Mouse (Mus musculus): ENCODE results near the gene Vps16.

The Vps16 gene

GRCm38 (mm10) chr2:130461287-130462071, 37.3 kb downstream of the Vps16 start:
- H3K27me3 ChIP-seq (ENCODE audit: control insufficient read depth, insufficient read depth, low read length, poor library complexity, severe bottlenecking), result no peaks in the 10 kb centered on the region
- no peak for DNase-seq (ENCODE audit: low read depth, low spot score)
- no peaks in the 10 kb centered on the region for H3K36me3 ChIP-seq (ENCODE audit: control insufficient read depth, insufficient read depth, low read length, poor library complexity, severe bottlenecking)

- DNase-seq (ENCODE audit: low read depth, low spot score), result no peak
- Histone ChIP-seq H3K36me3 (ENCODE audit: control insufficient read depth, insufficient read depth, low read length, poor library complexity, severe bottlenecking) (no peaks in the 10 kb centered on the region), H3K27me3 (ENCODE audit: control insufficient read depth, insufficient read depth, low read length, poor library complexity, severe bottlenecking) (no peaks in the 10 kb centered on the region)
Observed at GRCm38 (mm10) chr2:130466438-130466837, 42.3 kb downstream of the Vps16 start.

DNA sequence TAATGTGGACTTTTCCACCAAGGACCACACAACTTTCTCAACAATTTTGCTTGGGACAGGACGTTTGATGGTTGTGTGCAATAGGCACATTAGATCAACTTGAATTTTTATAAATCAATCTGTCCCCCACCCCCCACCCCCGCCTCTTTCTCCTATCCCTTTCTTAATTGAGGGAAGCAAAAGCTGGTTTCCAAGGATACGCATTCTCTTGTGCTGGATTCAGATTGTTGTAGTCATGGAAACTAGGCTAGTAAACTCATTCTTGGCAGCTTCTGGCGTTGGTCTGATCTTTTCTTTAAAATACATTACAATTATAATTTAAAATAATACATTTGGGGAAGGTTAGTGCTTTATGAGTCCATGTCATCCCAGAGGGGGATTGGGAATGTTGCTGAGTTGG, 45.2 kb downstream of the Vps16 start:
- DNase-seq (ENCODE audit: low read depth, low spot score), result no peak
- Histone ChIP-seq H3K36me3 (ENCODE audit: control insufficient read depth, insufficient read depth, low read length, poor library complexity, severe bottlenecking) (no peaks in the 10 kb centered on the region), H3K27me3 (ENCODE audit: control insufficient read depth, insufficient read depth, low read length, poor library complexity, severe bottlenecking) (no peaks in the 10 kb centered on the region)

DNA sequence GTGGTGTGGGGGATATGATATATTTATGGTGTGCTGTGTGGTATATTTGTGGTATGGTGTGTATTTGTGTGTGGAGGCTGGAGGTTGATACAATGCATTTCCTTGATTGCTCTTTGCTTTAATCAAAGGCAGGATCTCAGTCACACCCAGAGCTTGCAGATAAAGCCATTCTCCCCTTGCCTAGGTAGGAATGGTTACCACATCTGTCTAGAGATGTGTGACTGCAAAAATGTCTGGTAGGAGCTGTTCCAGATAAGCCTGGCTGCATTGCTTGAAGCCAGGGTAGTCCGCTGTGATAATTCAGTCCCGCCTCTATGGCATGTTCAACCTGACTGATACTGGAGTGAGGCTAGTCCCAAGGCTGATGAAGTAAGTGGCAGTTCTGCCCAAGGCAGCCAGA, 45.8 kb downstream of the Vps16 start:
- Histone ChIP-seq H3K27me3 (ENCODE audit: control insufficient read depth, insufficient read depth, low read length, poor library complexity, severe bottlenecking) (no peaks in the 10 kb centered on the region), H3K36me3 (ENCODE audit: control insufficient read depth, insufficient read depth, low read length, poor library complexity, severe bottlenecking) (no peaks in the 10 kb centered on the region)
- no peak for DNase-seq (ENCODE audit: low read depth, low spot score)

GRCm38 (mm10) chr2:130472908-130473510, 48.9 kb downstream of the Vps16 start:
- no peak for DNase-seq (ENCODE audit: low read depth, low spot score)

GRCm38 (mm10) chr2:130475764-130476163, 51.6 kb downstream of the Vps16 start:
- no peak for DNase-seq (ENCODE audit: low read depth, low spot score)
- H3K36me3 ChIP-seq (ENCODE audit: control insufficient read depth, insufficient read depth, low read length, poor library complexity, severe bottlenecking), result no peaks in the 10 kb centered on the region
- H3K27me3 ChIP-seq (ENCODE audit: control insufficient read depth, insufficient read depth, low read length, poor library complexity, severe bottlenecking), result no peaks in the 10 kb centered on the region

More at GRCm38 (mm10) chr2:130472908-130473510, 48.9 kb downstream of the Vps16 start:
- Histone ChIP-seq H3K27me3 (ENCODE audit: control insufficient read depth, insufficient read depth, low read length, poor library complexity, severe bottlenecking) (no peaks in the 10 kb centered on the region), H3K36me3 (ENCODE audit: control insufficient read depth, insufficient read depth, low read length, poor library complexity, severe bottlenecking) (no peaks in the 10 kb centered on the region)

GRCm38 (mm10) chr2:130476666-130477297, 52.6 kb downstream of the Vps16 start:
- DNase-seq (ENCODE audit: low read depth, low spot score), result no peak
- no peaks in the 10 kb centered on the region for H3K27me3 ChIP-seq (ENCODE audit: control insufficient read depth, insufficient read depth, low read length, poor library complexity, severe bottlenecking)
- H3K36me3 ChIP-seq (ENCODE audit: control insufficient read depth, insufficient read depth, low read length, poor library complexity, severe bottlenecking), result no peaks in the 10 kb centered on the region

- Histone ChIP-seq H3K36me3 (ENCODE audit: control insufficient read depth, insufficient read depth, low read length, poor library complexity, severe bottlenecking) (no peaks in the 10 kb centered on the region), H3K27me3 (ENCODE audit: control insufficient read depth, insufficient read depth, low read length, poor library complexity, severe bottlenecking) (no peaks in the 10 kb centered on the region)
- no peak for DNase-seq (ENCODE audit: low read depth, low spot score)
Observed at GRCm38 (mm10) chr2:130482177-130482576, 58.0 kb downstream of the Vps16 start.

GRCm38 (mm10) chr2:130482700-130483099, 58.6 kb downstream of the Vps16 start:
- H3K27me3 ChIP-seq (ENCODE audit: control insufficient read depth, insufficient read depth, low read length, poor library complexity, severe bottlenecking), result no peaks in the 10 kb centered on the region
- no peak for DNase-seq (ENCODE audit: low read depth, low spot score)
- no peaks in the 10 kb centered on the region for H3K36me3 ChIP-seq (ENCODE audit: control insufficient read depth, insufficient read depth, low read length, poor library complexity, severe bottlenecking)

DNA sequence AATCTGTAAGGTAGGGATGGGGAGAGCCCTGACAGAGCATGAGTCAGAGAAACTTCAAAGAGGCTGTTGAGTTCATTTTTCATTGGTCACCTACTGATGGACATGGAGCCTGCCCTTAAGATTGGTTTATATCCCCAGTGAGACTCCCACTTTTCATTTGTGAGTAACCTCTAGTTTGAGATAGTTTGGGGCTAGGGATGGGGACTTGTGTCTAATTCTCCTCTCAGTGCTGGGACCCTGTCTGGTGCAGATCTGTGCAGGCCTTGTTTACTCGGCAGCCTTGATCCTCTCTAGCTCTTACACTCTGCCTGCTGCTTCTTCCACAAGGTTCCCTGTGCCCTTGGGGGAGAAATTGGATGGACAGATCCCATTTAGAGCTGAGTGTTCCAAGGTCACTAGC, 60.1 kb downstream of the Vps16 start:
- no peak for DNase-seq (ENCODE audit: low read depth, low spot score)
- H3K36me3 ChIP-seq (ENCODE audit: control insufficient read depth, insufficient read depth, low read length, poor library complexity, severe bottlenecking), result no peaks in the 10 kb centered on the region
- H3K27me3 ChIP-seq (ENCODE audit: control insufficient read depth, insufficient read depth, low read length, poor library complexity, severe bottlenecking), result no peaks in the 10 kb centered on the region

- Histone ChIP-seq H3K27me3 (ENCODE audit: control insufficient read depth, insufficient read depth, low read length, poor library complexity, severe bottlenecking) (no peaks in the 10 kb centered on the region), H3K36me3 (ENCODE audit: control insufficient read depth, insufficient read depth, low read length, poor library complexity, severe bottlenecking) (no peaks in the 10 kb centered on the region)
- no peak for DNase-seq (ENCODE audit: low read depth, low spot score)
Observed at GRCm38 (mm10) chr2:130488002-130488401, 63.9 kb downstream of the Vps16 start.

DNA sequence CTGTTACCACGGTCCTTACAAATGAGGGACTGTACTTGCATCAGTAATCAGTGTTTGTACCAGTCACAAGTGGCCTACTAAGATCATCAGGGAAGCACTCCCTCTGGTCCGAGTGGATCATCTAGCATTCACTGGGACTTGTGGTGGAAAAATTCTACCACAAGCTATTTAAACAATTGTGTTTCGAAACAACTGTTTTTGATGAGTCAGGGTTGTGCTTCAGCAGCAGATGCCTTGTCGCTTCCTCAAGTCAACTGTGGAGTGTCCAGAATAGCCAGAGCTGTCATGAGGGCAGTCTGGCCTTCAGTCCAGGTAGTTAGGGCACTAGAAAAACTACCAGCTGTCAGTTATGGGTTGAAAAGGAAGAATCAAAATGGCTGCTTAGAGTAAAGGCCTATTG, 64.5 kb downstream of the Vps16 start:
- H3K27me3 ChIP-seq (ENCODE audit: control insufficient read depth, insufficient read depth, low read length, poor library complexity, severe bottlenecking), result no peaks in the 10 kb centered on the region
- no peak for DNase-seq (ENCODE audit: low read depth, low spot score)
- H3K36me3 ChIP-seq (ENCODE audit: control insufficient read depth, insufficient read depth, low read length, poor library complexity, severe bottlenecking), result no peaks in the 10 kb centered on the region

GRCm38 (mm10) chr2:130491162-130491561, 67.0 kb downstream of the Vps16 start:
- H3K27me3 ChIP-seq (ENCODE audit: control insufficient read depth, insufficient read depth, low read length, poor library complexity, severe bottlenecking), result no peaks in the 10 kb centered on the region
- DNase-seq (ENCODE audit: low read depth, low spot score), result no peak
- no peaks in the 10 kb centered on the region for H3K36me3 ChIP-seq (ENCODE audit: control insufficient read depth, insufficient read depth, low read length, poor library complexity, severe bottlenecking)

- no peaks in the 10 kb centered on the region for H3K36me3 ChIP-seq (ENCODE audit: control insufficient read depth, insufficient read depth, low read length, poor library complexity, severe bottlenecking)
- DNase-seq (ENCODE audit: low read depth, low spot score), result no peak
Observed at GRCm38 (mm10) chr2:130491587-130491986, 67.4 kb downstream of the Vps16 start.

More at GRCm38 (mm10) chr2:130491587-130491986, 67.4 kb downstream of the Vps16 start:
- no peaks in the 10 kb centered on the region for H3K27me3 ChIP-seq (ENCODE audit: control insufficient read depth, insufficient read depth, low read length, poor library complexity, severe bottlenecking)
